Mouse (Mus musculus): Measurements from ENCODE around the gene Cux2. TPM values are rescaled to one million over a fixed set of nuclear protein-coding genes. Genes with fewer than 3 reads are reported as not detected.
A peak's percentile ranks its signal among the peaks of the same experiment; 100 is the strongest.

The Cux2 gene
- polyA plus RNA-seq, 1 experiment from 2014 or later, result 14.6 TPM

- Histone ChIP-seq H3K9me3 (ENCODE audit: control insufficient read depth, low read length) (no peaks in the 10 kb centered on the region), H3K4me3 (ENCODE audit: low read depth, low read length) (no peak overlapping the region), H3K27me3 (replicated peaks; ENCODE audit: control insufficient read depth, insufficient read depth, low read length) (0 out of 2 replicates have a peak, but pooled peaks cover 5% of the 10 kb centered on the region), H3K9ac (ENCODE audit: low read length) (no peak overlapping the region), H3K4me1 (replicated peaks; ENCODE audit: control insufficient read depth, insufficient read depth, low read length) (peaks cover 23% of the 10 kb centered on the region), H3K27ac (ENCODE audit: low read depth) (no peak overlapping the region), H3K36me3 (ENCODE audit: control insufficient read depth, insufficient read depth, low read length) (no peaks in the 10 kb centered on the region), H3K4me2 (ENCODE audit: low read length) (no peak overlapping the region; the same call in 1 of the 2 replicates)
- 25% methylated on average over 23 of the region's 23 CpGs for WGBS
- no peak for DNase-seq (ENCODE audit: low spot score)
- no peak for ATAC-seq (replicated peaks; ENCODE audit: low FRiP score, low TSS enrichment, low read depth)
Measured at GRCm38 (mm10) chr5:121925291-121925690, 124.6 kb downstream of the Cux2 start.

DNA sequence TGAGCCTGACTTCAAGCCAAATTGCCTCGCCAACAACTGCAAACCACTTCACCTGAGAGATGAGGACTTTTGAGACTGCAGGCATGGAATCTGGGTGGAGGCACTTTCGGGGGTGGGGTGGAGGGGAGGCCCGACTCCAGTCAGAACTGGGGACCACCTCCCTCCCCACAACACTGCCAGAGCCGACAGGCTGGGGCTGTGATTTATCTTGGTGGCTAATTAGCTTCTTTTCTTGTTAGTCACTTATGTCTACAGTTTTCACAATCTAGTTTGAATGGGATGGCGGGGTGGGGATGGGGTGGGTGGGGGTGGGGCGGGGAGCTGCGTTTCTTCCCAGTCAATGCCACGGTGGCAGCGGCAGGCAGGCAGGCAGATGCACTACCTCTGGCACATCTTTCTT is 125.5 kb downstream of the Cux2 start:
- WGBS, result 18% methylated on average over 9 of the region's 9 CpGs
- DNase-seq (ENCODE audit: low spot score), result no peak

DNA sequence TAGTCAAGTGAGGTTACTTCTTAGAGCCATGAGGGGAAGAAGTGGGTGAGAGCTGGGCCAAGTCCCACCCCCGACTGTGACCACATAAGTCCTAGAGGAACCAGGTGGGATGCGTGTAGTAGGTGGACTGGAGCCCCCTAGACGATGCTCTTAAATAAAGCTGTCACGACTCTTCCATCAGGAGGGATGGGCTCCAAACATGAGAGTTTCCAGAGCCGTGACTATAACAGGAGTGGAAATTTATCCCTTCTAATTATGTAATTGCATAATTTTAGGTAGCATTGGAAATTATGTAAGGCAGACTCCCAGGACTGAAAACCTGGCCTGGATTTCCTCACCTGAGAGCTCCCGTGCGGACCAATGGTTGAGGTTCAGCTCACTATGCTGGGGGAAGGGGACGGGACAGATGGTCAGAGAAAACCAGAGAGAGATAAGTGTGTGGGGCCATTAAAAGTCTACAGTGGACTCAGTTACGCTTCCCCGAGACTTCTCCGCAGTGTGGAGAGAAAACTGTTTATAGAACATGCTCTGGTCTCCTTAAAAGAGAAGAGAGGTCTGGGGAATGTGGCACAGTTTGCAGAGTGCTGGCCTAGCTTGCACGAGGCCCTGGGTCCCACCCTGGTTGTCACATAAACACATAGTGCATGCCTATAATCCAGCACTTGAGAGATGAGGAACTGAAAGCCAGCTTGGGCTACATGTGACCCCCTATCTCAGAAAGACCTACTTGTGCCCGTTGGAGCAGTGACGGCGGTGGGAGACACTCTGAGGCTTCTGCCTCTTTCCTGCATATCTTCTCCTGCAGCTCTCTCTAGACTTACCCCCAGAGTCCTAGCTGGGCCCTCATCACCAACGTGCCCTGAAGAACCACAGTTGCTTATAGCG is 126.7 kb downstream of the Cux2 start:
- Histone ChIP-seq H3K27me3 (replicated peaks; ENCODE audit: control insufficient read depth, insufficient read depth, low read length) (0 out of 2 replicates have a peak, but pooled peaks cover 5% of the 10 kb centered on the region), H3K27ac (ENCODE audit: low read depth) (peak overlapping the region; percentile 24; the same call in 1 of the 2 replicates), H3K4me3 (ENCODE audit: low read depth, low read length) (no peak overlapping the region)

More for the DNA sequence above, 125.5 kb downstream of the Cux2 start:
- H3K27me3 ChIP-seq (replicated peaks; ENCODE audit: control insufficient read depth, insufficient read depth, low read length), result 0 out of 2 replicates have a peak, but pooled peaks cover 5% of the 10 kb centered on the region
- no peak for ATAC-seq (replicated peaks; ENCODE audit: low FRiP score, low TSS enrichment, low read depth)
- H3K4me1 ChIP-seq (replicated peaks; ENCODE audit: control insufficient read depth, insufficient read depth, low read length), result peaks cover 18% of the 10 kb centered on the region
- no peak overlapping the region for H3K9ac ChIP-seq (ENCODE audit: low read length)
- no peak overlapping the region for H3K4me3 ChIP-seq (ENCODE audit: low read depth, low read length)
- H3K27ac ChIP-seq (ENCODE audit: low read depth), result no peak overlapping the region
- no peak overlapping the region for H3K4me2 ChIP-seq (ENCODE audit: low read length)
- no peaks in the 10 kb centered on the region for H3K36me3 ChIP-seq (ENCODE audit: control insufficient read depth, insufficient read depth, low read length)
- H3K9me3 ChIP-seq (ENCODE audit: control insufficient read depth, low read length), result no peaks in the 10 kb centered on the region

DNA sequence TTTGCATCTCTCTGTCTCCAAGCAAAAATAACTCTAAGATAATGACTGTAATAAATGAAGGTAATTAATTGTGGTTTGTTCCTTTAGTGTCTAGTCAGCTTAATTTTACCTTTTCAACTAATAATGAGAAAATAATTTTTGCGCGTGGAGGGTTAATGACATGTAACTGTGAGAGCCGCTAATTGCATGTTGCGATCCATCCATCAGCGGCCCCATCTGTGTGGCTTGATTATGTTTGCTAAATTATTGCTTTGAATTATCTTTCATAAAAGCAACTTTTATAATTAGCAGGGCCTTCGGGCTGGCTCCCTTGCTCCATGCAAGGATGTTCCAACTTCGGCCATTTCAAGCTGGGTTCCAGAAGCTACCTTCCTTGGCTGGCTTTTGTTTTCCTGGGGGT is 130.7 kb downstream of the Cux2 start:
- no peak overlapping the region for H3K9ac ChIP-seq (ENCODE audit: low read length)
- no peaks in the 10 kb centered on the region for H3K9me3 ChIP-seq (ENCODE audit: control insufficient read depth, low read length)
- no peak overlapping the region for H3K4me3 ChIP-seq (ENCODE audit: low read depth, low read length)
- H3K36me3 ChIP-seq (ENCODE audit: control insufficient read depth, insufficient read depth, low read length), result no peaks in the 10 kb centered on the region
- peaks cover 5% of the 10 kb centered on the region for H3K4me1 ChIP-seq (replicated peaks; ENCODE audit: control insufficient read depth, insufficient read depth, low read length)
- no peak overlapping the region for H3K27ac ChIP-seq (ENCODE audit: low read depth)
- no peak for DNase-seq (ENCODE audit: low spot score)
- WGBS, result 91% methylated on average over 7 of the region's 7 CpGs
- ATAC-seq (replicated peaks; ENCODE audit: low FRiP score, low TSS enrichment, low read depth), result no peak
- no peaks in the 10 kb centered on the region for H3K27me3 ChIP-seq (replicated peaks; ENCODE audit: control insufficient read depth, insufficient read depth, low read length)
- no peak overlapping the region for H3K4me2 ChIP-seq (ENCODE audit: low read length)

More for the DNA sequence above, 126.7 kb downstream of the Cux2 start:
- H3K4me2 ChIP-seq (ENCODE audit: low read length), result no peak overlapping the region
- peaks cover 18% of the 10 kb centered on the region for H3K4me1 ChIP-seq (replicated peaks; ENCODE audit: control insufficient read depth, insufficient read depth, low read length)
- ATAC-seq (replicated peaks; ENCODE audit: low FRiP score, low TSS enrichment, low read depth) (no peak), DNase-seq (ENCODE audit: low spot score) (no peak)
- no peaks in the 10 kb centered on the region for H3K9me3 ChIP-seq (ENCODE audit: control insufficient read depth, low read length)
- H3K9ac ChIP-seq (ENCODE audit: low read length), result no peak overlapping the region
- WGBS, result 50% methylated on average over 17 of the region's 17 CpGs
- no peaks in the 10 kb centered on the region for H3K36me3 ChIP-seq (ENCODE audit: control insufficient read depth, insufficient read depth, low read length)

GRCm38 (mm10) chr5:121916813-121917212 is 133.1 kb downstream of the Cux2 start:
- H3K4me2 ChIP-seq (ENCODE audit: low read length), result no peak overlapping the region
- no peak overlapping the region for H3K4me3 ChIP-seq (ENCODE audit: low read depth, low read length)
- peaks cover 11% of the 10 kb centered on the region; the same call in 1 of the 2 replicates for H3K4me1 ChIP-seq (replicated peaks; ENCODE audit: control insufficient read depth, insufficient read depth, low read length)
- no peaks in the 10 kb centered on the region for H3K9me3 ChIP-seq (ENCODE audit: control insufficient read depth, low read length)
- ATAC-seq (replicated peaks; ENCODE audit: low FRiP score, low TSS enrichment, low read depth), result no peak
- WGBS, result 87% methylated on average over 4 of the region's 4 CpGs
- H3K9ac ChIP-seq (ENCODE audit: low read length), result no peak overlapping the region
- no peak for DNase-seq (ENCODE audit: low spot score)
- no peaks in the 10 kb centered on the region for H3K27me3 ChIP-seq (replicated peaks; ENCODE audit: control insufficient read depth, insufficient read depth, low read length)
- no peak overlapping the region for H3K27ac ChIP-seq (ENCODE audit: low read depth)
- H3K36me3 ChIP-seq (ENCODE audit: control insufficient read depth, insufficient read depth, low read length), result no peaks in the 10 kb centered on the region

DNA sequence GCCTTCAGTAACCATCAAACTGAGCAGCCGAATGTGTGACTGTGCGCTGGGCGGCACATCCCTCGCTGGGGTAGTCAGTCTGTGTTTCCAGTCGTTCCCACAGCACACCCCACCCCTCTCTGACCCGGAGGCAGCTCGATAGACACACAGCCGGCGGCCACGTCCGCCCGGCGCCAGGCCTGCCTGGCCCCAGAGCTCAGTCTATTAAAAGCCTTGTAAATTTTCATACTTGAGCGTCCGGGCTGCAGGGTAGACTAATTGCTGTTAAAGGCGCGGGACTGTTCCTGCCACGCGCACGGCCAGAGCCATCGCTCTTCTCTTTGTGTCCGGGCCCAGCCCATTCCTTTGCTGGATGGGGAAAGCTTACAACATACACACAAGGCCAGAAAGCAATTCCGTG is 135.9 kb downstream of the Cux2 start:
- H3K4me2 ChIP-seq (ENCODE audit: low read length), result no peak overlapping the region
- ATAC-seq (replicated peaks; ENCODE audit: low FRiP score, low TSS enrichment, low read depth), result peak; percentile 64; the same call in 1 of the 2 replicates
- DNase-seq (ENCODE audit: low spot score), result no peak
- no peaks in the 10 kb centered on the region for H3K9me3 ChIP-seq (ENCODE audit: control insufficient read depth, low read length)
- no peak overlapping the region for H3K9ac ChIP-seq (ENCODE audit: low read length)
- no peak overlapping the region for H3K4me3 ChIP-seq (ENCODE audit: low read depth, low read length)
- H3K4me1 ChIP-seq (replicated peaks; ENCODE audit: control insufficient read depth, insufficient read depth, low read length), result peaks cover 11% of the 10 kb centered on the region; the same call in 1 of the 2 replicates
- H3K27me3 ChIP-seq (replicated peaks; ENCODE audit: control insufficient read depth, insufficient read depth, low read length), result no peaks in the 10 kb centered on the region
- no peaks in the 10 kb centered on the region for H3K36me3 ChIP-seq (ENCODE audit: control insufficient read depth, insufficient read depth, low read length)
- peak overlapping the region; percentile 54; the same call in 1 of the 2 replicates for H3K27ac ChIP-seq (ENCODE audit: low read depth)
- 24% methylated on average over 23 of the region's 23 CpGs for WGBS

- no peaks in the 10 kb centered on the region for H3K36me3 ChIP-seq (ENCODE audit: control insufficient read depth, insufficient read depth, low read length)
- H3K27me3 ChIP-seq (replicated peaks; ENCODE audit: control insufficient read depth, insufficient read depth, low read length), result no peaks in the 10 kb centered on the region
- H3K27ac ChIP-seq (ENCODE audit: low read depth), result no peak overlapping the region
- ATAC-seq (replicated peaks; ENCODE audit: low FRiP score, low TSS enrichment, low read depth) (no peak), DNase-seq (ENCODE audit: low spot score) (no peak)
- H3K9ac ChIP-seq (ENCODE audit: low read length), result no peak overlapping the region
- H3K4me2 ChIP-seq (ENCODE audit: low read length), result no peak overlapping the region
- WGBS, result 72% methylated on average over 21 of the region's 21 CpGs
- H3K4me3 ChIP-seq (ENCODE audit: low read depth, low read length), result no peak overlapping the region
- H3K4me1 ChIP-seq (replicated peaks; ENCODE audit: control insufficient read depth, insufficient read depth, low read length), result peaks cover 8% of the 10 kb centered on the region; the same call in 1 of the 2 replicates
- no peaks in the 10 kb centered on the region for H3K9me3 ChIP-seq (ENCODE audit: control insufficient read depth, low read length)
Measured at GRCm38 (mm10) chr5:121909226-121909985, 140.5 kb downstream of the Cux2 start.

GRCm38 (mm10) chr5:121905671-121906070 is 144.2 kb downstream of the Cux2 start:
- no peaks in the 10 kb centered on the region for H3K9me3 ChIP-seq (ENCODE audit: control insufficient read depth, low read length)
- H3K4me2 ChIP-seq (ENCODE audit: low read length), result no peak overlapping the region
- H3K27ac ChIP-seq (ENCODE audit: low read depth), result no peak overlapping the region
- no peaks in the 10 kb centered on the region for H3K4me1 ChIP-seq (replicated peaks; ENCODE audit: control insufficient read depth, insufficient read depth, low read length)
- H3K4me3 ChIP-seq (ENCODE audit: low read depth, low read length), result no peak overlapping the region
- ATAC-seq (replicated peaks; ENCODE audit: low FRiP score, low TSS enrichment, low read depth) (no peak), DNase-seq (ENCODE audit: low spot score) (no peak)
- H3K36me3 ChIP-seq (ENCODE audit: control insufficient read depth, insufficient read depth, low read length), result no peaks in the 10 kb centered on the region
- H3K9ac ChIP-seq (ENCODE audit: low read length), result no peak overlapping the region
- WGBS, result 78% methylated on average over 17 of the region's 17 CpGs
- H3K27me3 ChIP-seq (replicated peaks; ENCODE audit: control insufficient read depth, insufficient read depth, low read length), result no peaks in the 10 kb centered on the region
